Mouse (Mus musculus) layer of hippocampus, adult 9-11 months (tissue): Measurements from ENCODE around the gene Cplane1.

Experiments
- DNase-seq: peaks from one replicate; pipeline ENCODE4 v3.0.0; 2022

Gene Cplane1

GRCm38 (mm10) chr15:8302944-8303343, 134.0 kb downstream of the Cplane1 start:
- no peak for DNase-seq

- no peak for DNase-seq
These were observed 136.6 kb downstream of the Cplane1 start for GRCm38 (mm10) chr15:8305474-8305873.

- DNase-seq: peak; percentile 14
These were observed 148.5 kb downstream of the Cplane1 start for GRCm38 (mm10) chr15:8317381-8317780.

GRCm38 (mm10) chr15:8319191-8319590, 150.3 kb downstream of the Cplane1 start:
- no peak for DNase-seq
